Mouse (Mus musculus) lung, embryonic 16.5 days (tissue): ENCODE results near the gene Cnbp. TPM values are rescaled to one million over a fixed set of nuclear protein-coding genes. Genes with fewer than 3 reads are reported as not detected.

ENCODE experiments used
- ATAC-seq: fragments of 200-750 bp; cut with Nextera tagmentation; 2 replicates; pipeline ENCODE4 v1.8.0; 2017; ENCODE audit warnings: low read depth, mild to moderate bottlenecking, moderate library complexity
- H3K27ac ChIP-seq: fragments of 300-500 bp; sonication (generic); 2 replicates; pipeline ENCODE4 v1.5.1; 2014; ENCODE audit warnings: mild to moderate bottlenecking, control low read depth, low read length
- H3K27me3 ChIP-seq: fragments of 300-500 bp; sonication (generic); 2 replicates; pipeline ENCODE4 v1.6.1; 2014; ENCODE audit warnings: low read depth, low read length, mixed read lengths; ENCODE audit not compliant: control insufficient read depth, insufficient read depth
- H3K36me3 ChIP-seq: fragments of 300-500 bp; sonication (generic); 2 replicates; pipeline ENCODE4 v1.6.1; 2014; ENCODE audit warnings: low read length; ENCODE audit not compliant: control insufficient read depth, insufficient read depth
- H3K4me1 ChIP-seq: fragments of 300-500 bp; sonication (generic); replicated peaks from 2 replicates; pipeline ENCODE4 v1.6.1; 2014; ENCODE audit warnings: low read length, mixed read lengths; ENCODE audit not compliant: control insufficient read depth, insufficient read depth
- H3K4me2 ChIP-seq: fragments of 300-500 bp; sonication (generic); 2 replicates; pipeline ENCODE4 v1.6.1; 2014; ENCODE audit warnings: low read depth, low read length, control low read depth
- H3K4me3 ChIP-seq: fragments of 300-500 bp; sonication (generic); 2 replicates; pipeline ENCODE4 v1.5.1; 2014; ENCODE audit warnings: mild to moderate bottlenecking, low read length, control low read depth
- H3K9ac ChIP-seq: fragments of 300-500 bp; sonication (generic); 2 replicates; pipeline ENCODE4 v1.6.1; 2014; ENCODE audit warnings: low read length, control low read depth
- H3K9me3 ChIP-seq: fragments of 300-500 bp; sonication (generic); 2 replicates; pipeline ENCODE4 v1.6.1; 2016; ENCODE audit warnings: low read length; ENCODE audit not compliant: control insufficient read depth
- WGBS: fragments of 180-500 bp; shearing (Covaris S2); extraction: QIAGEN DNeasy Blood & Tissue Kit; methylation state at CpG from one replicate; pipeline ENCODE4 v1.1.7; 2014; 5-methylcytosine and 5-hydroxymethylcytosine counted together
- polyA plus RNA-seq: library from polyadenylated mRNA; unstranded; fragments of >200 nt; fragmentation: Nextera tagmentation; extraction: Ambion mirVana; gene quantifications from 2 replicates; pipeline ENCODE4 v1.2.1, GENCODE M21; 2015

Gene Cnbp
- polyA plus RNA-seq, 1 experiment from 2014 or later: 994 TPM

GRCm38 (mm10) chr6:87876068-87876643 lies 25.2 kb upstream of the Cnbp start:
- Histone ChIP-seq H3K9ac (no peak overlapping the region), H3K27me3 (no peaks in the 10 kb centered on the region; the same call in 1 of the 2 replicates), H3K9me3 (peaks cover 3% of the 10 kb centered on the region; the same call in 1 of the 2 replicates), H3K4me2 (no peak overlapping the region), H3K4me1 (no peaks in the 10 kb centered on the region), H3K36me3 (no peaks in the 10 kb centered on the region), H3K27ac (0 out of 2 replicates have a peak overlapping the region, but pooled peaks have one; percentile 12), H3K4me3 (no peak overlapping the region)
- 63% methylated on average over 13 of the region's 13 CpGs for WGBS
- ATAC-seq: peak; percentile 41; the same call in 1 of the 2 replicates

- Histone ChIP-seq H3K9me3 (peaks cover 3% of the 10 kb centered on the region; the same call in 1 of the 2 replicates), H3K36me3 (no peaks in the 10 kb centered on the region), H3K4me3 (no peak overlapping the region), H3K4me2 (no peak overlapping the region), H3K27me3 (no peaks in the 10 kb centered on the region; the same call in 1 of the 2 replicates), H3K9ac (no peak overlapping the region), H3K27ac (no peak overlapping the region), H3K4me1 (no peaks in the 10 kb centered on the region)
- 77% methylated on average over 7 of the region's 7 CpGs for WGBS
- ATAC-seq: no peak
These were observed 24.7 kb upstream of the Cnbp start for GRCm38 (mm10) chr6:87875562-87875961.

- no peak for ATAC-seq
- peaks cover 3% of the 10 kb centered on the region; the same call in 1 of the 2 replicates for H3K9me3 ChIP-seq
These were observed 24.2 kb upstream of the Cnbp start for GRCm38 (mm10) chr6:87875083-87875482.

GRCm38 (mm10) chr6:87873963-87874362 lies 23.1 kb upstream of the Cnbp start:
- ATAC-seq: no peak

More at GRCm38 (mm10) chr6:87875083-87875482, 24.2 kb upstream of the Cnbp start:
- Histone ChIP-seq H3K4me2 (no peak overlapping the region), H3K9ac (no peak overlapping the region), H3K27ac (no peak overlapping the region), H3K36me3 (no peaks in the 10 kb centered on the region), H3K4me3 (no peak overlapping the region), H3K27me3 (no peaks in the 10 kb centered on the region; the same call in 1 of the 2 replicates), H3K4me1 (no peaks in the 10 kb centered on the region)
- WGBS: 67% methylated on average over 1 of the region's 1 CpGs

GRCm38 (mm10) chr6:87873104-87873503 lies 22.2 kb upstream of the Cnbp start:
- Histone ChIP-seq H3K4me2 (no peak overlapping the region), H3K4me1 (peaks cover 3% of the 10 kb centered on the region; the same call in 1 of the 2 replicates), H3K27ac (no peak overlapping the region), H3K9me3 (peaks cover 3% of the 10 kb centered on the region; the same call in 1 of the 2 replicates), H3K27me3 (no peaks in the 10 kb centered on the region), H3K36me3 (no peaks in the 10 kb centered on the region), H3K4me3 (no peak overlapping the region), H3K9ac (no peak overlapping the region)
- no peak for ATAC-seq
- WGBS: 41% methylated on average over 1 of the region's 1 CpGs

More at GRCm38 (mm10) chr6:87873963-87874362, 23.1 kb upstream of the Cnbp start:
- no peak overlapping the region for H3K27ac ChIP-seq
- H3K36me3 ChIP-seq: no peaks in the 10 kb centered on the region
- no peak overlapping the region for H3K4me3 ChIP-seq
- H3K4me1 ChIP-seq: no peaks in the 10 kb centered on the region
- no peak overlapping the region for H3K9ac ChIP-seq
- 84% methylated on average over 2 of the region's 2 CpGs for WGBS
- H3K27me3 ChIP-seq: no peaks in the 10 kb centered on the region; the same call in 1 of the 2 replicates
- H3K9me3 ChIP-seq: peaks cover 3% of the 10 kb centered on the region; the same call in 1 of the 2 replicates
- H3K4me2 ChIP-seq: no peak overlapping the region

GRCm38 (mm10) chr6:87871240-87871639 lies 20.3 kb upstream of the Cnbp start:
- no peaks in the 10 kb centered on the region for H3K36me3 ChIP-seq
- no peak overlapping the region for H3K9ac ChIP-seq
- H3K27me3 ChIP-seq: no peaks in the 10 kb centered on the region
- H3K9me3 ChIP-seq: peaks cover 3% of the 10 kb centered on the region; the same call in 1 of the 2 replicates
- H3K4me2 ChIP-seq: no peak overlapping the region
- no peak for ATAC-seq
- H3K4me1 ChIP-seq: peaks cover 3% of the 10 kb centered on the region; the same call in 1 of the 2 replicates
- no peak overlapping the region for H3K27ac ChIP-seq
- 73% methylated on average over 7 of the region's 7 CpGs for WGBS
- no peak overlapping the region for H3K4me3 ChIP-seq

GRCm38 (mm10) chr6:87870440-87870839 lies 19.5 kb upstream of the Cnbp start:
- 25% methylated on average over 1 of the region's 1 CpGs for WGBS
- Histone ChIP-seq H3K27ac (no peak overlapping the region), H3K4me1 (peaks cover 3% of the 10 kb centered on the region; the same call in 1 of the 2 replicates), H3K27me3 (no peaks in the 10 kb centered on the region), H3K4me3 (no peak overlapping the region), H3K9ac (no peak overlapping the region), H3K9me3 (peaks cover 3% of the 10 kb centered on the region; the same call in 1 of the 2 replicates), H3K36me3 (no peaks in the 10 kb centered on the region), H3K4me2 (no peak overlapping the region)
- ATAC-seq: no peak

- Histone ChIP-seq H3K9ac (no peak overlapping the region), H3K4me2 (no peak overlapping the region), H3K4me1 (peaks cover 3% of the 10 kb centered on the region; the same call in 1 of the 2 replicates), H3K27me3 (no peaks in the 10 kb centered on the region), H3K36me3 (no peaks in the 10 kb centered on the region), H3K9me3 (peaks cover under 1% of the 10 kb centered on the region; the same call in 1 of the 2 replicates), H3K27ac (no peak overlapping the region), H3K4me3 (no peak overlapping the region)
- peak; percentile 92 for ATAC-seq
- WGBS: 51% methylated on average over 9 of the region's 9 CpGs
These were observed 18.1 kb upstream of the Cnbp start for GRCm38 (mm10) chr6:87868871-87869506.

GRCm38 (mm10) chr6:87867256-87867655 lies 16.4 kb upstream of the Cnbp start:
- no peaks in the 10 kb centered on the region for H3K36me3 ChIP-seq
- H3K4me2 ChIP-seq: no peak overlapping the region
- no peak overlapping the region for H3K27ac ChIP-seq
- H3K9ac ChIP-seq: no peak overlapping the region
- ATAC-seq: no peak
- no peaks in the 10 kb centered on the region for H3K27me3 ChIP-seq
- no peaks in the 10 kb centered on the region for H3K9me3 ChIP-seq
- peaks cover 3% of the 10 kb centered on the region; the same call in 1 of the 2 replicates for H3K4me1 ChIP-seq
- no peak overlapping the region for H3K4me3 ChIP-seq
- WGBS: 56% methylated on average over 2 of the region's 2 CpGs
